Mouse (Mus musculus): ENCODE measurements around the gene Pnmt. TPM values are rescaled to one million over a fixed set of nuclear protein-coding genes. Genes with fewer than 3 reads are reported as not detected.
A peak's percentile ranks its signal among the peaks of the same experiment; 100 is the strongest.

The Pnmt gene
- polyA plus RNA-seq, 1 experiment from 2014 or later, result 0.15 TPM

DNA sequence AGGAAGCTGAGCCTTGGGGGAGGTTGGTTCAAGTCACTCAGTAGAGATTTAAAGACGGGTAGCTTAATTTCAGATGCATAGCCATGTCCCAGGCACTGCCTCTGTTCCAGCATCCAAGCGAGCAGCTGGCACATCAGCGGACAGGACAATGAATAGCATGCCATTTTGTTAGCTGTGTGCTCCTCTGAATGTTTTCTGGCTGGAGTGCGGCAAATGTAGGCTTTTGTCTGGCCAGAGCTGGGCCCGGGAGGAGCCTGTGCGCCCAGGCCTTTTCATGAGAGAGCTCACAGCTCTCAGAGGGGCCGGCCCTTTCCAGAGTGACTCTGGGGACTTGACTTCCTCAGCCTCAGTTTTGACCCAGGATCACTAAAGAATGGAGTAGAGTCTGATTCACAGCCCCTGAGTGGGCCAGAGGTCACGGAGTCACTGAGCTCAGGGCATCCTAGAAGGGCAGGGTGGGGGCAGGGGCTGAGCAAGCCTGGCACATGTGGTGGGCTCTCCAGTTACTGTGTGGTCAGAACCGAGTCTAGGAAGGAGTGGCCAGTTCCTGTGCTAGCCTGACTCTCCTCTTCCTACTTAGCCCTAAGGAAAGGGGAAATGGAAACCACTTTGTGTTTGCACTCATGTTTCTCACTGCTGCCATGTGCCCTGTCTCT is 25.3 kb upstream of the Pnmt start:
- ATAC-seq (ENCODE audit: low FRiP score, low read depth), result no peak
- 33% methylated on average over 9 of the region's 9 CpGs for WGBS
- Histone ChIP-seq H3K4me1 (peaks cover 41% of the 10 kb centered on the region), H3K27me3 (peaks cover 14% of the 10 kb centered on the region), H3K4me2 (replicated peaks) (peak overlapping the region; percentile 85), H3K9ac (replicated peaks) (peak overlapping the region; percentile 31; the same call in 1 of the 2 replicates), H3K27ac (replicated peaks) (peak overlapping the region; percentile 68), H3K9me3 (no peaks in the 10 kb centered on the region), H3K36me3 (no peaks in the 10 kb centered on the region), H3K4me3 (no peak overlapping the region)

DNA sequence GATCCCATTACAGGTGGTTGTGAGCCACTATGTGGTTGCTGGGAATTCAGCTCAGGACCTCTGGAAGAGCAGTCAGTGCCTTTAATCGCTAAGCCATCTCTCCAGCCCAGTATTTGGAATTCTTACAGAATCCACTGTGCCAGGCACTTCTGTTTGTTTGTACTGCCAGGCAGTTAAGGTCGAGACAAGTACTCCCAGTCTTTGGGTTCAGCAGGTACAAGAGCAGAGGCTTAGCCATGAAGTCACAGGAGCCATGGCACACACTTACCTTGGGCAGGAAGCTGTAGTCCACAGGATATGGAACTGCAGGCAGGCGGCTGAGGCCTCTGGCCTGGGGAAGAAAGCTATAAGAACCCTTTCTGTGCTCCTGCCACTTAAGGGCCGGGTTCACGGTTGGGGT is 22.4 kb upstream of the Pnmt start:
- H3K4me3 ChIP-seq, result no peak overlapping the region
- peaks cover 33% of the 10 kb centered on the region for H3K4me1 ChIP-seq
- 86% methylated on average over 5 of the region's 5 CpGs for WGBS
- no peaks in the 10 kb centered on the region for H3K27me3 ChIP-seq
- H3K9ac ChIP-seq (replicated peaks), result no peak overlapping the region
- H3K27ac ChIP-seq (replicated peaks), result no peak overlapping the region
- no peaks in the 10 kb centered on the region for H3K9me3 ChIP-seq
- no peak overlapping the region for H3K4me2 ChIP-seq (replicated peaks)
- ATAC-seq (ENCODE audit: low FRiP score, low read depth), result no peak
- no peaks in the 10 kb centered on the region; the same call in 1 of the 2 replicates for H3K36me3 ChIP-seq

DNA sequence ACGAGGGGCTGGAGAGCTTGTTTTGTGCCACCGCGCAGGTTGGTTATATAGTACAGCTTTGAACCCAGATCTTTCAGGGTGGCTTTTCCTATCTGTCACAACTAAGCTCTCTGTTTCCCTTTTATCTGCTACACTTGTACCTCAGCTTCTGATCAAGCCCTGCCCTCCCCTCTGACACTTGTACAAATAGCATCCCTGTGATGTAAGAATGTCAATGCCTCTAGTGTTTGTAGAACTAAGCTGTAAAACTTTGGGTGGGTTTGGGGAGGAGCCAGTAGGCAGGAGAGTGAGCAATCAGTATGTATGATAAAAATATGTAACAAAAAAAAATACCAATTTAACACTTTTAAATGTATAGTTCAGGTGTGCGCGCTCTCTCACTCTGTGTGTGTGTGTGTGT is 21.8 kb upstream of the Pnmt start:
- Histone ChIP-seq H3K27me3 (no peaks in the 10 kb centered on the region), H3K9me3 (no peaks in the 10 kb centered on the region), H3K4me3 (no peak overlapping the region), H3K36me3 (no peaks in the 10 kb centered on the region; the same call in 1 of the 2 replicates), H3K27ac (replicated peaks) (no peak overlapping the region), H3K9ac (replicated peaks) (no peak overlapping the region), H3K4me2 (replicated peaks) (no peak overlapping the region), H3K4me1 (peaks cover 27% of the 10 kb centered on the region)
- ATAC-seq (ENCODE audit: low FRiP score, low read depth), result no peak
- 94% methylated on average over 5 of the region's 5 CpGs for WGBS

DNA sequence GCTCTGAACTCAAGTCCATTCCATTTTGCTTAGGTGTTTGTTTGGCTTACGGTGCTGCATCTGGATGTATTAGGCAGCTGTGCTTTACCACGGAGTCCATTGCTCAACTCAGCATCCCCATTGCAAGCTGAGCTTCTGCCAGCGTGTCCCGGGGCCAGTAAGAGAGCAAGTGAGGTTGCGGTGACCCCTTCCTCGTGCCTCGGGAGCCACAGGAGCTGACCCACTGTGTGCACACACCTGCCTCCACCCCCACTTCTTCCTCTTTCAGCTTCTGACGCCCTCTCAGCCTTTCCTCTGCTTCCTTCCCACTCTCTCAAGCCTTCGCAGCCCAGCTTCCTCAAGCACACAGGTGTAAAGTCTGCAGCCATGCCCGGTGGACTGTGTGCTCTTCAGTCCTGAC is 20.0 kb upstream of the Pnmt start:
- Histone ChIP-seq H3K36me3 (no peaks in the 10 kb centered on the region; the same call in 1 of the 2 replicates), H3K4me3 (no peak overlapping the region), H3K9me3 (no peaks in the 10 kb centered on the region), H3K4me2 (replicated peaks) (no peak overlapping the region), H3K9ac (replicated peaks) (no peak overlapping the region), H3K27ac (replicated peaks) (no peak overlapping the region), H3K4me1 (peaks cover 17% of the 10 kb centered on the region), H3K27me3 (no peaks in the 10 kb centered on the region)
- 80% methylated on average over 10 of the region's 10 CpGs for WGBS
- ATAC-seq (ENCODE audit: low FRiP score, low read depth), result no peak

DNA sequence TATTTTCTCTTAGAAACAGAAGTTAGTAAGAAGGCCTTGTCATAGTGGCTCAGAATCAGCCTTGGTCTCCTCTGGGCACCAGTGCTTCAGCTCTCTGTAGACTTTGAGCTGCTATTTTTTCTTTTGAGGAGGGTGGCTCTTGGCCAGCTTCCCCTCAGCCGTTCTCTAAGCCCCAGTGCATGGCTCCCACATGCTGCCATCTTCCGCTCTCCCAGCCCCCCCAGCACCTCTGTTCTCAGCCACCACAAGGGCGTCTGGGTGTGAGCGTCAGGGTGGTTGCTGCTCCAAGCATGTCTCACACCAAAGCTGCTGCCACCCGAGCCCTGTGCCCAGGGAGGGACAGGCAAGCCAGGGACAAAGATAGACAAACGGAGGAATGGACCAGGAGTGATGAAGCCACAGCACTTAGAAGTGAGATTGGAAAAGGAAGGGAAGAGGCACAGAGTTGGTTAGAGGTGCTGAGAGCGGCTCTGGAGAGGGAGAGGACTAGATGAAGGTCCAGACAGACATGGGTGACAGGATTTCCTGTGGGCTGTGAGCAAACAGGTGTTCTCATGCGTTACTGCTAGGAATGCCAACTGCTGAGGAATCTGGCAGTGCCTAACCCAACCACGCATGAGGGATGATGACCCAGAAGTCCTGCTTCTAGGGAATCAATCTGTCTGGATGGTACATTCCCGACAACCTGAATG is 18.9 kb upstream of the Pnmt start:
- 85% methylated on average over 10 of the region's 10 CpGs for WGBS
- Histone ChIP-seq H3K27me3 (no peaks in the 10 kb centered on the region), H3K4me1 (peaks cover 19% of the 10 kb centered on the region), H3K36me3 (no peaks in the 10 kb centered on the region; the same call in 1 of the 2 replicates), H3K4me3 (no peak overlapping the region), H3K9ac (replicated peaks) (no peak overlapping the region), H3K4me2 (replicated peaks) (no peak overlapping the region), H3K9me3 (no peaks in the 10 kb centered on the region), H3K27ac (replicated peaks) (no peak overlapping the region)
- ATAC-seq (ENCODE audit: low FRiP score, low read depth), result no peak

DNA sequence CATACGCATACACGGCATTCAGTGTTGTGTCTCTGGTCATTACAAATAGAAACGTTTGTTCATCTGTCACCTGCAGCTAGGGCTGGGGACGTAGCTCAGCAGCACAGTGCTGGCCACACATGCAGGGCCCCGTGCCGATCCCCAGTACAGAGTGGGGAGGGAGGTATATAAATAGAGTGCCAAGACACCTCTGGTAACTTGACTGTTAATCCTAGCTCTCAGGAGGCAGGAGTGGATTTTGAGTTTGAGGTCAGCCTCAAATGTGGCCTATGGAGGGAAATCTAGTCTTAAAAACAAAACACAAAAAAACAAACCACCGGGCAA is 18.4 kb upstream of the Pnmt start:
- no peak for ATAC-seq (ENCODE audit: low FRiP score, low read depth)

DNA sequence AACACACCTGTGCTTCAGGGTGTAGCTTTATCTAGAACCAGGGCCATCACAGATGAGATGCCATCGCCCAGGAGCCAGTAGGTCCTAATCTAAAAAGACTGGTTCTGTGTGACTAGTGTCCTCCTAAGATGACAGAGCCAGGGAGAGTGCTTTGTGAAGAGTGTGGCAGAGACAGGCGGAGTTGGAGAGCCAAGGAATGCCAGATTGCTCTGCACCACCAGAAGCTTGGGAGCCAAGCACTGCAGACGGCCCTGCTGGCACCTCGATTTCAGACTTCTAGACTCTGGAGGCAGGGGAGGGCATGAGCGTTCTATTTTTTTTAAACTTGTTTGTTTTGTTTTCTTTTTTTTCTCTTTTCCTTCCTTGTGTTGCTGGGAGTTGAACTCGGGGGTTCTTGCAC is 16.9 kb upstream of the Pnmt start:
- Histone ChIP-seq H3K9me3 (no peaks in the 10 kb centered on the region), H3K4me3 (no peak overlapping the region), H3K27me3 (no peaks in the 10 kb centered on the region), H3K27ac (replicated peaks) (no peak overlapping the region), H3K9ac (replicated peaks) (no peak overlapping the region), H3K4me2 (replicated peaks) (no peak overlapping the region), H3K36me3 (peaks cover 5% of the 10 kb centered on the region), H3K4me1 (peaks cover 28% of the 10 kb centered on the region)
- ATAC-seq (ENCODE audit: low FRiP score, low read depth), result no peak
- 84% methylated on average over 6 of the region's 6 CpGs for WGBS

More for the DNA sequence above, 18.4 kb upstream of the Pnmt start:
- Histone ChIP-seq H3K27ac (replicated peaks) (no peak overlapping the region), H3K9me3 (no peaks in the 10 kb centered on the region), H3K27me3 (no peaks in the 10 kb centered on the region), H3K4me1 (peaks cover 22% of the 10 kb centered on the region), H3K4me2 (replicated peaks) (no peak overlapping the region), H3K4me3 (no peak overlapping the region), H3K9ac (replicated peaks) (no peak overlapping the region), H3K36me3 (no peaks in the 10 kb centered on the region; the same call in 1 of the 2 replicates)
- 86% methylated on average over 7 of the region's 7 CpGs for WGBS

DNA sequence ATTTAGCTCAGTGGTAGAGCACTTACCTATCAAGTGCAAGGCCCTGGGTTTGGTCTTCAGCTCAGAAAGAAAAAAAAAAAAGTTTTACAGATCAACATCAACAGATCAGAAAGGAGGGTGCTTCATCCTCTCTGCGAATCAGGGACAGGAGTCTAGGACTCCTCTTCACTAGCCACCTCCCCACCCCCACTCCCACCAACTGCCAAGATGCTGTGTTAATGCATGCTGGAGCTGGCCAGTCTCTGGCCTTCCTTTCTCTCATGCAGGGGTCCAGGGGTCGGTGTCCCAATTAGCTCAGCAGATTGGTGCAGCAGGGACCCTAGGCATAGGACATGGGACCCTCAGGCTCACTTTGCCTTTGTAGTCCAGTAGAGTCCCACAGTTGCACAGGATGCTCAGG is 15.7 kb upstream of the Pnmt start:
- Histone ChIP-seq H3K9ac (replicated peaks) (no peak overlapping the region), H3K27ac (replicated peaks) (0 out of 2 replicates have a peak overlapping the region, but pooled peaks have one; percentile 82), H3K9me3 (no peaks in the 10 kb centered on the region), H3K4me1 (peaks cover 29% of the 10 kb centered on the region), H3K4me3 (no peak overlapping the region), H3K27me3 (no peaks in the 10 kb centered on the region), H3K36me3 (peaks cover 18% of the 10 kb centered on the region), H3K4me2 (replicated peaks) (no peak overlapping the region)
- ATAC-seq (ENCODE audit: low FRiP score, low read depth), result no peak
- 81% methylated on average over 2 of the region's 2 CpGs for WGBS

DNA sequence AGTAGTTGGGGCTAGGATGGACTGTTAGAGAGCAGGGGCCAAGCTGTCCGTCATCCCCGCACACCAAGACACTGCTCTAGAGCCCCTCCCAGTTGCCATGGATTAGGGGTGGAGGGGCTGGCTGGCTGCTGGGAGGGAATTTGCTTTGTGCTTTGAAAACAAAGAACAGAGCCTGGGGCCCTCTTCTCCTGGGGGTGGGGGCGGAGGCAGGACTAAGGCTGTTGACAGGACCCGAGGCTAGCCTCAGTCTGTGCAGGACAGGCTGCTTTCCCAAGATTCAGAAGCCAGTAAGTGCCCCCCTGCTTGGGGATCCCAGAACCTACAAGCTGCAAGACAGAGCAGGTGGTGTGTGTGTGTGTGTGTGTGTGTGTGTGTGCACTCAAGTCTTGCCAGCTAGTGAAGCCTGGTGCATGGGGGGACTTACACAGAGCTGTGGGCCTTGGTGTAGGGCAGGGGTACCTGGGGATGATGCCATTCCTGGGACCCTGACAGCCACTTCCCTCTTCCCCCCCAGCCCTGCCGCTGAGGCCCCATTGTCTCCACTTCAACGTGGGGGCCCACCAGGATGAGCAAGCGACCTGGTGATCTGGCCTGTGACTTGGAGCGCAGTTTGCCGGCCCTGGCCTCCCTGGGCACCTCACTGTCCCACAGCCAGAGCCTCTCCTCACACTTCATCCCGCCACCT is 14.6 kb upstream of the Pnmt start:
- Histone ChIP-seq H3K4me2 (replicated peaks) (peak overlapping the region; percentile 48), H3K4me3 (peak overlapping the region; percentile 13), H3K36me3 (peaks cover 29% of the 10 kb centered on the region), H3K4me1 (peaks cover 29% of the 10 kb centered on the region), H3K27ac (replicated peaks) (peak overlapping the region; percentile 82), H3K9me3 (no peaks in the 10 kb centered on the region), H3K9ac (replicated peaks) (peak overlapping the region; percentile 44; the same call in 1 of the 2 replicates), H3K27me3 (no peaks in the 10 kb centered on the region)
- peak; percentile 90 for ATAC-seq (ENCODE audit: low FRiP score, low read depth)
- WGBS, result 17% methylated on average over 9 of the region's 10 CpGs

DNA sequence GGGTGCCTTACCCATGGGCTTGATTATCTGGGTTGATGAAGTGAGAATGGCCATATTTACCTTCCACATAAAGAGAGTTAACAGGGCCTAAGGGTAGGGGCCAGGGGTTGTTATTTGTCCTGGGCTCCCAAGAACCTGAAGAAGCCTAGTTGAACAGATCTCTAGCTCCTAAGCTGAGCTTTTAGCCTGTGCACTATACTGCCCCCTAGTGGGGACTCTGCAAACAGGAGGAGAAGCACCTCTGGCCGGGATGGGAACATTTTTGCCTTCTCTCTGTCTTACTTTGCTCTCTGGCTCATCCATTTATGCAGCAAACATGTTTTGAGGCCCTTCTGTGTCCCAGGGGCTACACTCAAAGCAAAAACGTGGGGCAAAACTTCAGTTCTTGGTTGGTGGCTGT is 13.8 kb upstream of the Pnmt start:
- peak overlapping the region; percentile 48 for H3K4me2 ChIP-seq (replicated peaks)
- H3K9ac ChIP-seq (replicated peaks), result peak overlapping the region; percentile 44; the same call in 1 of the 2 replicates
- no peaks in the 10 kb centered on the region for H3K9me3 ChIP-seq
- WGBS, result 9% methylated on average over 2 of the region's 2 CpGs
- H3K27me3 ChIP-seq, result no peaks in the 10 kb centered on the region
- no peak for ATAC-seq (ENCODE audit: low FRiP score, low read depth)
- H3K4me1 ChIP-seq, result peaks cover 29% of the 10 kb centered on the region
- H3K27ac ChIP-seq (replicated peaks), result peak overlapping the region; percentile 82
- H3K4me3 ChIP-seq, result peak overlapping the region; percentile 13
- peaks cover 36% of the 10 kb centered on the region for H3K36me3 ChIP-seq

DNA sequence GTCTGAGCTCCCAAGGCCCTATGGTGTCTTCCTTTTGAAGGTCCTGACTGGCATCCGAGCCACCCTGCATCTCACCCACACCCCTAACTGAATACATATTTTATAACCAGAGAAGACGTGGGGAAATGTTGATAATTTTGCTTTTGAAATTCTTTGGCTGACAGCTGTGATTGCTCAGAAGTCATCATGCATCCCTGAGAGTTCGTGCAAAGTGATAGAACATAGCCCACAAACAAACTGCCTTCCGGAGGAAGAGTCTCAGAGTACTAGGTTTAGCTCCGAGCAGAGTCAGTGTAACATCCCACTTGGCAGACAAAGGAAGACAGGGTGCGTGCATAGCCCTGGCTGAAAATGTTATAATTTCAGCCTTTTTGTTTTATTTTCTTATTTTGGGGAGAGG is 13.0 kb upstream of the Pnmt start:
- H3K4me1 ChIP-seq, result peaks cover 29% of the 10 kb centered on the region
- peaks cover 44% of the 10 kb centered on the region for H3K36me3 ChIP-seq
- H3K9me3 ChIP-seq, result no peaks in the 10 kb centered on the region
- no peak for ATAC-seq (ENCODE audit: low FRiP score, low read depth)
- H3K27me3 ChIP-seq, result no peaks in the 10 kb centered on the region
- H3K4me2 ChIP-seq (replicated peaks), result no peak overlapping the region
- H3K4me3 ChIP-seq, result no peak overlapping the region
- H3K9ac ChIP-seq (replicated peaks), result peak overlapping the region; percentile 28; the same call in 1 of the 2 replicates
- 92% methylated on average over 6 of the region's 6 CpGs for WGBS
- H3K27ac ChIP-seq (replicated peaks), result no peak overlapping the region

DNA sequence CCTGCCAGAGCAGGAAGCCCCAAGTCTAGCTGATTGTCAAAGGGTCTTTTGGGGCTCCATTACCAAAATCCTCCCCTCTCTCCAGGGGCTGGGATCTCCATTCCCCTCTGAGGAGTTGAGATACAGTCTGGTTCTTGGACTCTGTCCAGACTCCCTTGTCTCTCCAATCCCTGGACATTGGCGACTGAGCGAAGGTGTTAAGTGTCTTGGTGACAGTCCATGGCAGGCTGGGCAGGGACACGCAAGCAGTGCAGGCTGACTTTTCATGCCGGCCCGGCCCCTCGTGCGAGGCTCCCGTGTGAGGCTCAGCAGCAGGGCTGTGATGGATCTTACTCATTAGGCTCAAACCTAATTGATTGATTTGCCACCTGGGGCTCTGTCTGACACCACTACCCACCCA is 12.0 kb upstream of the Pnmt start:
- no peak overlapping the region for H3K27ac ChIP-seq (replicated peaks)
- ATAC-seq (ENCODE audit: low FRiP score, low read depth), result no peak
- H3K36me3 ChIP-seq, result peaks cover 55% of the 10 kb centered on the region
- H3K27me3 ChIP-seq, result no peaks in the 10 kb centered on the region
- WGBS, result 92% methylated on average over 8 of the region's 8 CpGs
- H3K4me1 ChIP-seq, result peaks cover 29% of the 10 kb centered on the region
- no peak overlapping the region for H3K4me2 ChIP-seq (replicated peaks)
- H3K9me3 ChIP-seq, result no peaks in the 10 kb centered on the region
- no peak overlapping the region for H3K4me3 ChIP-seq
- 0 out of 2 replicates have a peak overlapping the region, but pooled peaks have one; percentile 20 for H3K9ac ChIP-seq (replicated peaks)
